Mouse (Mus musculus) cerebellum, adult 2 months (tissue): ENCODE measurements around the gene Gm17571. TPM values are rescaled to one million over a fixed set of nuclear protein-coding genes. Genes with fewer than 3 reads are reported as not detected.

Source experiments
- DNase-seq, 2 experiments: peaks; one replicate each; pipeline ENCODE4 v3.0.0; 2021
- H3K27ac ChIP-seq: fragments of 200-500 bp; 2 replicates; pipeline ENCODE4 v1.5.1; 2012; ENCODE audit warnings: low read length, control low read depth, inconsistent platforms; ENCODE audit not compliant: insufficient read depth
- H3K27me3 ChIP-seq: fragments of 200-500 bp; 2 replicates; pipeline ENCODE4 v1.6.1; 2012; ENCODE audit warnings: inconsistent platforms, mild to moderate bottlenecking, low read length, moderate library complexity; ENCODE audit not compliant: control insufficient read depth, insufficient read depth
- H3K4me1 ChIP-seq: fragments of 200-500 bp; 2 replicates; pipeline ENCODE4 v1.6.1; 2011; ENCODE audit warnings: low read length; ENCODE audit not compliant: control insufficient read depth, insufficient read depth
- H3K4me3 ChIP-seq: fragments of 200-500 bp; replicated peaks from 2 replicates; pipeline ENCODE3; 2011; ENCODE audit warnings: mild to moderate bottlenecking, low read depth, low read length, control low read depth; ENCODE audit not compliant: insufficient read depth
- CTCF ChIP-seq: fragments of 200-500 bp; IDR thresholded peaks from 2 replicates; pipeline ENCODE4 v1.5.1; 2011; ENCODE audit warnings: low read depth, mild to moderate bottlenecking, control low read depth, low read length, moderate library complexity, borderline replicate concordance; ENCODE audit not compliant: insufficient read depth
- POLR2A ChIP-seq: fragments of 200-500 bp; IDR thresholded peaks from 2 replicates; pipeline ENCODE4 v1.6.1; 2011; ENCODE audit warnings: low read length, control low read depth, borderline replicate concordance; ENCODE audit not compliant: insufficient read depth
- WGBS: fragments of 180-500 bp; shearing (Covaris S2); methylation state at CpG from one replicate; pipeline ENCODE4 v1.1.7; 2018; 5-methylcytosine and 5-hydroxymethylcytosine counted together
- polyA plus RNA-seq: library from polyadenylated mRNA; depleted of rRNA; stranded (reverse); fragments of >200 nt; gene quantifications from 2 replicates; pipeline ENCODE4 v1.2.3, GENCODE M21; 2012

Gene Gm17571
- polyA plus RNA-seq, 1 experiment = not detected

DNA sequence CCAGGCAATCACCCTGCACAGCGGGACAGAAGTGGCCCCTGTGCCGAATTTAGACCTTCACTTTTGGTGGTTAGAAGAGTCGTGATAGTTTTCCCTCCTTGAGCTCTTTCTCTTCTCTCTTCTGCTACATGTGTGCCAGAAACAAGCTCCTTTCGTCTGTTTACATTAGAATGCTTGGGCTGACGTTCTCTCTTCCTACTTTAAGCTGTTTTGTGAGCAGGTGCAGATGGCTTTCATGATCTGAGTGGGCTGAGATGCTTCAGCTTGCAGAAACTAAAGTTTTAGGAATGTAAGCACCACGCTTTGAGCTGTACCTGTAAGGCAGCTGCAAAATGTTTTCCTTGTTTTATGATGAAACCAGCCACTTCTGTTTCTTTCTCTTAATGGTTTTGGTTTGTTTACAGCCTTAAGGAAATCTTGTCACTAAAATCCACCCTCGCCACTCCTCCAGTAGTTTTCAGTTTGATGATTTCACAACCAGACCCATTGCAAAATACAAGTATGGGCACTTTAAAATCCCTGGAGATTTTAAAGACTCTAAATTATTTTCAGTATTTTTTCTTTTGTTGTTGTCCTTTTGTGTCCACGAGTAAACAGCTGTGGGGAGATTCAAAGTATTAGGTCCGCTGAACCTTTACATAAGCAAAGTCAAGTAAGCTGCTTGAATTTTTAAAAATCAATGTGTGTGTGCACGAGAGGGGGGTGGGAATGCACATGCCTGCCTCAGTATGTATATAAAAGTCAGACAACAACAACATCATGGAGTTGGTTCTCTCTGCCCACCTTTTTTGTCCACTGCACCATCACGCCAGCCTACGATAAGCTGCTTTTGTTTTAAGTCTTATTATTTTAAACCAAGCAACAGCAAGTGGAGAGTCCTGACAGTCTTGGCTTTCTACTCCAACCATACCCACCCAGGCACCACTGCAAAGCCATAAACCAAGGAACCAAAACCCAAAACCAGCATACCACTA, 38.0 kb upstream of the Gm17571 start:
- Histone ChIP-seq H3K4me3 (no peak overlapping the region), H3K4me1 (peaks cover 2% of the 10 kb centered on the region; the same call in 1 of the 2 replicates), H3K27ac (no peak overlapping the region), H3K27me3 (no peaks in the 10 kb centered on the region)
- DNase-seq = no peak
- 71% methylated on average over 12 of the region's 12 CpGs for WGBS
- TF ChIP-seq CTCF (no peak), POLR2A (no peak)

DNA sequence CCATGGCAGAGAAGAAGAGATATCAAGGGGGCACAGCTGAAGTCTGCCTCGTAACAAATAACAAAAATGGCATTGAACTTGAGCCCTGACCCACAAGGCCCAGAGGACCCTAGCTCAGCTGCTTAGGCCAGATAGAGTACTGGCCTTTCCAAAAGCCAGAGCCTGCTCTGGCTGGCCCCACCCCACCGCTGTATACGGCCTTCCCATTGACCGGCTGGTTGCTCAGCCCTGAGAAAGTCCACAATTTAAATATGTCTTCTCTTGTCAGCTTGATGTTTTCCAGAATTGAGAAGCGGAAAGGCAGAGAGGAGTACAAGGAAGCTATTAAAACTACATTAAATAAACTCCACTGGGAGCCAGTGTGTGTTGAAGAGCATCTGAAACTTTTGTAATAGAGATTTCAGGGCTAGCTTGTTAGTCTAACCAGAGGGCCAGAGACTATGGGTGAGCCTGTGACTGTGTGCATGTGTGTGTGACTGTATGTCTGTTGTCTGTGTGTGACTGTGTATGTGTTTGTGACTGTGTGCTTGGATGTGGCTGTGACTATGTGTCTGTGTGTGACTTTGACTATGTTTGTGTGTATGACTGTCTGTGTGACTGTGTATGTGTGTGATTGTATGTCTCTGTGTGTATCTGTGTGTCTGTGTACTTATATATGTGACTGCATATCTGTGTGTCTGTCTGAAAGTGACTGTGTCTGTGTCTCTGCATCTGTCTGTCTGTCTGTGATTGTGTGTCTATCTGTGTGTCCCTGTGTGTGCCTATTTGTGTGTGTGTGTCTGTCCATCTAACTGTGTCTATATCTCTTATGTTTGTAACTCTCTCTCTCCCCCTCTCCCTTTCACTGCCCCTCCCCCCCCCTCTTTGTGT, 36.9 kb upstream of the Gm17571 start:
- no peak for TF ChIP-seq POLR2A
- no peak for TF ChIP-seq CTCF
- no peak overlapping the region for H3K4me3 ChIP-seq
- no peaks in the 10 kb centered on the region for H3K27me3 ChIP-seq
- 79% methylated on average over 5 of the region's 5 CpGs for WGBS
- H3K4me1 ChIP-seq = peaks cover 2% of the 10 kb centered on the region
- DNase-seq = no peak
- no peak overlapping the region for H3K27ac ChIP-seq

DNA sequence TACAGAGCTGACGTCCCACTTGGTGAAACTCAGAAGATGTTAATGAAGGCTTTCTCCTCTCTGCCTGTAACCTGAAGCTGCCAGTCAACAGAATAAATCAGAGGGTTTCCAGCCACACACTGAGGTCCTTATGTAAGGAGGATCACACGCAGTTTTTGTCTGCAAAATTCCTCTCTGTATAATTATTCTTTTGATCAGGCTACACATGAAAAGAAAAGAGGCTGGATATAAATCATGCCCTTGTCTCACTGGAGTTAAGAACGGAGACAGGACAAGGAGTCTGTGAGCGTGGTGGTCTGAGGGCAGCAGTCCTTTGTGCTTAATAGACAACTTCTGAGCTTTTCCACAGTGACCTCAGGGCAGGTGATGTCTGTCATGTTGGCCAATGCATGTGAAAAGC, 32.7 kb upstream of the Gm17571 start:
- H3K27ac ChIP-seq = no peak overlapping the region
- H3K4me1 ChIP-seq = peaks cover 9% of the 10 kb centered on the region
- no peak for TF ChIP-seq POLR2A
- TF ChIP-seq CTCF = no peak
- no peak overlapping the region for H3K4me3 ChIP-seq
- DNase-seq = no peak
- 61% methylated on average over 4 of the region's 4 CpGs for WGBS
- H3K27me3 ChIP-seq = no peaks in the 10 kb centered on the region

DNA sequence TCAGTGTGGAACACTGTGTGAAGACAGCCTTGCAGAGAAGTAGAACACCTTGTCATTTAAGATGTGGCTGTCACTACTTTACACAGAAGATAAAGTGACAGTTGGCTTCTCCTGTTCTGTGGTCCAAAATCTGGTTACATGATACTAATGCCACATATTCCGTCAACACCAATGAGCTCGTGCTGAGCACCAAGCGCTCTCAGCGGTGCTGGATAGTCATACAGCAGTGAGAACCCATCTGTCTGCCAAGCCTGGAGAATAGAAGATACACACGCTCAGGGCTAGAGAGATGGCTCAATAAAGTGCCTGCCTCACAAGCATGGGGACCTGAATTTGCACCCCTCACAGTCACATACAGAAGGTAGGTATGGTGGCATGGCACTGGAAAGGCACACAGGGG, 28.4 kb upstream of the Gm17571 start:
- 24% methylated on average over 5 of the region's 5 CpGs for WGBS

DNA sequence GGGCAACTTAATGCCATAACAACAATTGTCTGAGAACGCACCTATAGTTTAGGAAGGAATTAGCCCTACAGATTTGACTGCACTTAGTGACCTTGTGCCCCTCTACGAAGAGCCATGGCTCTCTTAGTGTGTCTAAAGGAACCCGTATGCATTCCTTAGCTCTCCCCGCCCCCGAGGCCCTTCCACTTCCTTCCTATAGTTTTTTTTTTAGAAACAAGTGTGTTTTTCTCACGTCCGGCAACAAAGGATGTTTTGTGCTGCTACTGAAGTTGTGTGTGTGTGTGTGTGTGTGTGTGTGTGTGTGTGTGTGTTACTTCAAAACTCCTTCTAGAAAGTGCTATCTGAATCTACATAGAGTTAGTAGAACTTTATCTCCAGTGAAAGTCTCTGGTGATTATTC, 23.5 kb upstream of the Gm17571 start:
- 84% methylated on average over 7 of the region's 7 CpGs for WGBS
- peaks cover 11% of the 10 kb centered on the region for H3K4me1 ChIP-seq
- no peaks in the 10 kb centered on the region for H3K27me3 ChIP-seq
- no peak for DNase-seq
- TF ChIP-seq POLR2A (no peak), CTCF (no peak)
- H3K27ac ChIP-seq = no peak overlapping the region
- H3K4me3 ChIP-seq = no peak overlapping the region

More for the DNA sequence above, 28.4 kb upstream of the Gm17571 start:
- no peak for TF ChIP-seq CTCF
- peaks cover 12% of the 10 kb centered on the region for H3K4me1 ChIP-seq
- H3K4me3 ChIP-seq = no peak overlapping the region
- no peaks in the 10 kb centered on the region for H3K27me3 ChIP-seq
- H3K27ac ChIP-seq = peak overlapping the region; percentile 50; the same call in 1 of the 2 replicates
- DNase-seq = peak; percentile 36 to 68

DNA sequence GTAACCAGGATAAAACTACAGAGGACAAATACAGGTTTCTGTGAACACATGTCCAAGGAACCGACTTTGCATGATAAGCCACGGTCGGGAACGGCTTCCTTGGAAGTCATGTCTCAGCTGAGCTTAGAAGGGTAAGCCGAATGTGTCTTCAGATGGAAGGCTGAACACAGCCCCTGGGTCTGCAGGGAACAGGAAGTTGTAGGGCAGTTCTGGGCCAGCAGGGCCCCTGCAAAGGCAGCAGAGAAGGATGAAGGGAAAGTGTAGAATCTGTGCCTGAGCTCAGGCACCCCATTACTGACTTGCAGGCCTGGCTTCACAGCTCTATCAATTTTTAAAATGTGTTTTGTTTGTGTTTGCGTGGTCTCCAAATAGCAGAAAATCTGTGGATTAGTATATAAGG, 22.2 kb upstream of the Gm17571 start:
- peaks cover 8% of the 10 kb centered on the region for H3K4me1 ChIP-seq
- no peak for DNase-seq
- no peaks in the 10 kb centered on the region for H3K27me3 ChIP-seq
- H3K27ac ChIP-seq = no peak overlapping the region
- TF ChIP-seq CTCF = no peak
- no peak for TF ChIP-seq POLR2A
- no peak overlapping the region for H3K4me3 ChIP-seq
- 77% methylated on average over 6 of the region's 6 CpGs for WGBS

DNA sequence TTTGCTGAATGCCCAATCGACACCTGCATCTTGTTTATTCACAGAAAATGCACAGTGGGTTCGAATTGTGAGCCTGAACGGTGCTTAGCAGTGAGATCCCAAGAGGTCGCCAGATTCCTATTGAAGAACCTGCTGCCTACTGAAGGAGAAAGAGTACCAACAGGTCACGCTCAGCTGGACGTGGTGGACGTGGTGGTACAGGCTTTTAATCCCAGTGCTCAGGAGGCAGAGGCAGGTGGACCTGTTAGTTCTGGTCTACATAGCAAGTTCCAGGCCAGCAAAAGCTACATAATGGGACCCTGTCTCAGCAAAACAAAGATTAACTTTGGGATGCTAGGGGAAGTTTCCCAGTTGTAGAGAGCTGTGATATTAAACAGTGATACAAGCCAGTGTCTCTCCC, 21.2 kb upstream of the Gm17571 start:
- H3K4me1 ChIP-seq = peaks cover 8% of the 10 kb centered on the region
- H3K4me3 ChIP-seq = no peak overlapping the region
- no peak overlapping the region for H3K27ac ChIP-seq
- DNase-seq = no peak
- 70% methylated on average over 7 of the region's 7 CpGs for WGBS
- TF ChIP-seq CTCF = no peak
- H3K27me3 ChIP-seq = no peaks in the 10 kb centered on the region

DNA sequence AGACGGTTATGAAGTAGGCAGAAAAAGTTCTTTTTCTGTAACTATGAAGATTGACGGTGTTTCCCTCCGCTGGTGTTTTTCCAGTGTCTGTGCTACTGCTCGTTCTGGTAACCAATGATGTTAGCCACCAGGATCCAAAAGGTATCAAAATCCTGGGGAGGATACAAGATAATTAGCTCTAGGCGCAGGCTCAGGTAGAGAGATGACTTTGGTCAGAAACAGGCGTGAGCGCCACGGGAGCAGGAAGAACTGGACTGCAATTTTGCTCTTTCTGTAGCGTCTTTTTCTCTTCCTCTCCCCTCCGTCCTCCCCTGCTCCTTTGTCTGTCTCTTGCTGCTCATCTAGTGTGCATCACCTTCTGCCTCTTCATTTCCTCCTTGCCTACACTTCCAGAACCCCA, 20.3 kb upstream of the Gm17571 start:
- 91% methylated on average over 10 of the region's 10 CpGs for WGBS
- Histone ChIP-seq H3K4me1 (peaks cover 8% of the 10 kb centered on the region), H3K27me3 (no peaks in the 10 kb centered on the region), H3K4me3 (no peak overlapping the region), H3K27ac (no peak overlapping the region)
- TF ChIP-seq POLR2A (no peak), CTCF (no peak)
- no peak for DNase-seq
